Mouse (Mus musculus) kidney, adult 2 months (tissue): Measurements from ENCODE around the gene Cpd.

Experiments used
- CTCF ChIP-seq: fragments of 200-500 bp; conservative IDR thresholded peaks from 2 replicates; pipeline ENCODE4 v1.5.1; 2011; ENCODE audit warnings: low read depth, mild to moderate bottlenecking, control low read depth, low read length, moderate library complexity, mixed read lengths; ENCODE audit not compliant: insufficient read depth, insufficient read length
- POLR2A ChIP-seq: fragments of 200-500 bp; IDR thresholded peaks from one replicate; pipeline ENCODE4 v1.6.1; 2011; ENCODE audit warnings: low read depth, low read length, control low read depth

- TF ChIP-seq CTCF = no peak
- TF ChIP-seq POLR2A = no peak
Measured at GRCm38 (mm10) chr11:76857111-76857510, 10.3 kb upstream of the Cpd start.
